Mouse (Mus musculus) MEL (cell line): Measurements from ENCODE around the gene Slc16a6. TPM values are rescaled to one million over a fixed set of nuclear protein-coding genes. Genes with fewer than 3 reads are reported as not detected.

Experiments used
- DNase-seq: peaks from one replicate; pipeline ENCODE4 v3.0.0; 2011; ENCODE audit warnings: low read depth, low spot score
- H3K27ac ChIP-seq: 2 replicates; pipeline ENCODE4 v1.5.1; 2012; ENCODE audit warnings: low read depth, mild to moderate bottlenecking, control low read depth, low read length, moderate library complexity; ENCODE audit not compliant: control insufficient read depth
- H3K27me3 ChIP-seq, 2 experiments: fragments of 150-350 bp in 1 of 2; sonication (generic) in 1 of 2; 2 replicates each; pipeline ENCODE4 v1.6.1; 2012; ENCODE audit warnings: low read length in 2 of 2, mild to moderate bottlenecking in 2 of 2, improper control_type of control experiment in 1 of 2, moderate library complexity in 1 of 2; ENCODE audit not compliant: insufficient read depth in 2 of 2, control insufficient read depth in 1 of 2
- H3K36me3 ChIP-seq, 2 experiments: 2 replicates each; pipeline ENCODE4 v1.6.1; 2012 to 2014; ENCODE audit warnings: low read length in 2 of 2, improper control_type of control experiment in 1 of 2, inconsistent platforms in 1 of 2, mild to moderate bottlenecking in 1 of 2; ENCODE audit not compliant: insufficient read depth in 2 of 2, control insufficient read depth in 1 of 2
- H3K4me1 ChIP-seq, 2 experiments: fragments of 150-350 bp in 1 of 2; sonication (generic) in 1 of 2; 2 replicates each; pipeline ENCODE4 v1.6.1; 2012; ENCODE audit warnings: low read length in 2 of 2, improper control_type of control experiment in 1 of 2, mild to moderate bottlenecking in 1 of 2; ENCODE audit not compliant: insufficient read depth in 2 of 2, control insufficient read depth in 1 of 2
- H3K4me3 ChIP-seq, 2 experiments: fragments of 150-350 bp in 1 of 2; sonication (generic) in 1 of 2; 2 replicates each; pipeline ENCODE4 v1.5.1; 2012; ENCODE audit warnings: low read depth in 2 of 2, low read length in 2 of 2, mild to moderate bottlenecking in 2 of 2, moderate library complexity in 2 of 2, control low read depth in 1 of 2, improper control_type of control experiment in 1 of 2; ENCODE audit not compliant: control insufficient read depth in 1 of 2, insufficient read depth in 1 of 2
- H3K79me2 ChIP-seq: 2 replicates; pipeline ENCODE4 v1.6.1; 2012; ENCODE audit warnings: mild to moderate bottlenecking, low read length, moderate library complexity; ENCODE audit not compliant: control insufficient read depth, poor library complexity, insufficient read depth
- H3K9ac ChIP-seq: 2 replicates; pipeline ENCODE4 v1.6.1; 2012; ENCODE audit warnings: low read depth, mild to moderate bottlenecking, control low read depth, low read length, moderate library complexity; ENCODE audit not compliant: control insufficient read depth, poor library complexity, severe bottlenecking
- H3K9me3 ChIP-seq: fragments of 150-350 bp; sonication (generic); replicated peaks from 2 replicates; pipeline ENCODE4 v1.6.1; 2012; ENCODE audit warnings: mild to moderate bottlenecking, low read length, improper control_type of control experiment, moderate library complexity; ENCODE audit not compliant: insufficient read depth
- BHLHE40 ChIP-seq: IDR thresholded peaks from 2 replicates; pipeline ENCODE4 v1.6.1; 2012; ENCODE audit warnings: low read depth, mild to moderate bottlenecking, inconsistent platforms, low read length, improper control_type of control experiment, borderline replicate concordance
- CHD1 ChIP-seq: IDR thresholded peaks from 2 replicates; pipeline ENCODE4 v1.6.1; 2012; ENCODE audit warnings: low read depth, mild to moderate bottlenecking, inconsistent platforms, low read length, improper control_type of control experiment
- CHD2 ChIP-seq: IDR thresholded peaks from 2 replicates; pipeline ENCODE4 v1.6.1; 2011; ENCODE audit warnings: low read length, improper control_type of control experiment
- CTCF ChIP-seq, 3 experiments: IDR thresholded peaks in 2 of 3; conservative IDR thresholded peaks in 1 of 3; 2 replicates each; pipeline ENCODE4 v1.5.1; 2011 to 2012; ENCODE audit warnings: low read length in 3 of 3, low read depth in 2 of 3, mild to moderate bottlenecking in 2 of 3, improper control_type of control experiment in 1 of 3, inconsistent platforms in 1 of 3, mixed read lengths in 1 of 3, moderate library complexity in 1 of 3; ENCODE audit not compliant: control insufficient read depth in 1 of 3, insufficient read depth in 1 of 3, poor library complexity in 1 of 3, severe bottlenecking in 1 of 3
- ELF1 ChIP-seq: IDR thresholded peaks from 2 replicates; pipeline ENCODE4 v1.6.1; 2014; ENCODE audit warnings: low read depth, mild to moderate bottlenecking, inconsistent platforms, low read length, improper control_type of control experiment, moderate library complexity
- ETS1 ChIP-seq: IDR thresholded peaks from 2 replicates; pipeline ENCODE4 v1.6.1; 2012; ENCODE audit warnings: low read depth, mild to moderate bottlenecking, inconsistent platforms, low read length, improper control_type of control experiment, moderate library complexity
- GABPA ChIP-seq: IDR thresholded peaks from 2 replicates; pipeline ENCODE4 v1.6.1; 2012; ENCODE audit warnings: low read depth, mild to moderate bottlenecking, inconsistent platforms, low read length, improper control_type of control experiment, moderate library complexity
- HCFC1 ChIP-seq: IDR thresholded peaks from 2 replicates; pipeline ENCODE4 v1.6.1; 2012; ENCODE audit warnings: low read depth, mild to moderate bottlenecking, inconsistent platforms, low read length, improper control_type of control experiment, moderate library complexity
- KAT2A ChIP-seq: conservative IDR thresholded peaks from 2 replicates; pipeline ENCODE4 v1.6.1; 2012; ENCODE audit warnings: low read depth, low read length, improper control_type of control experiment, inconsistent platforms
- MAFK ChIP-seq: IDR thresholded peaks from 2 replicates; pipeline ENCODE4 v1.6.1; 2011; ENCODE audit warnings: low read depth, mild to moderate bottlenecking, low read length, improper control_type of control experiment, borderline replicate concordance
- MAX ChIP-seq: IDR thresholded peaks from 2 replicates; pipeline ENCODE4 v1.6.1; 2011; ENCODE audit warnings: low read length, improper control_type of control experiment
- MXI1 ChIP-seq: IDR thresholded peaks from 2 replicates; pipeline ENCODE4 v1.6.1; 2011; ENCODE audit warnings: mild to moderate bottlenecking, low read depth, low read length, improper control_type of control experiment
- MYB ChIP-seq: IDR thresholded peaks from 2 replicates; pipeline ENCODE4 v1.6.1; 2011; ENCODE audit warnings: mild to moderate bottlenecking, low read depth, low read length, improper control_type of control experiment
- MYC ChIP-seq: IDR thresholded peaks from 2 replicates; pipeline ENCODE4 v1.6.1; 2011; ENCODE audit warnings: low read depth, mild to moderate bottlenecking, low read length, improper control_type of control experiment, moderate library complexity
- POLR2AphosphoS5 ChIP-seq: IDR thresholded peaks from 2 replicates; pipeline ENCODE4 v1.6.1; 2012; ENCODE audit warnings: low read depth, borderline replicate concordance, mild to moderate bottlenecking, inconsistent platforms, low read length, moderate library complexity, mixed read lengths
- SMC3 ChIP-seq: IDR thresholded peaks from 2 replicates; pipeline ENCODE4 v1.6.1; 2011; ENCODE audit warnings: low read depth, low read length, improper control_type of control experiment
- TBP ChIP-seq: IDR thresholded peaks from 2 replicates; pipeline ENCODE4 v1.8.0; 2011; ENCODE audit warnings: low read depth, low read length, improper control_type of control experiment
- TCF12 ChIP-seq: IDR thresholded peaks from 2 replicates; pipeline ENCODE4 v1.6.1; 2014; ENCODE audit warnings: low read depth, mild to moderate bottlenecking, inconsistent platforms, low read length, improper control_type of control experiment, moderate library complexity
- UBTF ChIP-seq: IDR thresholded peaks from 2 replicates; pipeline ENCODE4 v1.6.1; 2012; ENCODE audit warnings: low read depth, mild to moderate bottlenecking, inconsistent platforms, low read length, improper control_type of control experiment, moderate library complexity, borderline replicate concordance; ENCODE audit not compliant: insufficient read depth
- USF1 ChIP-seq: IDR thresholded peaks from 2 replicates; pipeline ENCODE4 v1.6.1; 2014; ENCODE audit warnings: low read depth, mild to moderate bottlenecking, inconsistent platforms, low read length, improper control_type of control experiment, moderate library complexity
- USF2 ChIP-seq, 2 experiments: IDR thresholded peaks; 2 replicates each; pipeline ENCODE4 v1.6.1; 2011 to 2012; ENCODE audit warnings: improper control_type of control experiment in 2 of 2, low read length in 2 of 2, borderline replicate concordance in 1 of 2, inconsistent platforms in 1 of 2, low read depth in 1 of 2, mild to moderate bottlenecking in 1 of 2; ENCODE audit not compliant: insufficient read depth in 1 of 2
- ZC3H11A ChIP-seq: IDR thresholded peaks from 2 replicates; pipeline ENCODE4 v1.6.1; 2012; ENCODE audit warnings: low read depth, mild to moderate bottlenecking, inconsistent platforms, low read length, improper control_type of control experiment
- ZMIZ1 ChIP-seq: IDR thresholded peaks from 2 replicates; pipeline ENCODE4 v1.6.1; 2012; ENCODE audit warnings: low read depth, mild to moderate bottlenecking, inconsistent platforms, low read length, improper control_type of control experiment, moderate library complexity
- polyA plus RNA-seq, 2 experiments: library from polyadenylated mRNA; stranded (reverse) in 1 of 2; unstranded in 1 of 2; fragments of >175 nt in 1 of 2; fragments of >200 nt in 1 of 2; gene quantifications; 2 replicates each; pipeline versions ENCODE4 v1.2.1 to v1.2.4; 2012; ENCODE audit warnings: low replicate concordance in 2 of 2, low read depth in 1 of 2; ENCODE audit not compliant: insufficient read length in 2 of 2, insufficient read depth in 1 of 2, missing spikeins in 1 of 2
- total RNA-seq: library from RNA; depleted of rRNA; stranded (reverse); fragments of 300-350 nt; gene quantifications from 2 replicates; pipeline ENCODE4 v1.2.3, GENCODE M21; 2012

Gene Slc16a6
- total and polyA plus RNA-seq, 3 experiments = 34.0 to 41.6 TPM; not detected in 1

DNA sequence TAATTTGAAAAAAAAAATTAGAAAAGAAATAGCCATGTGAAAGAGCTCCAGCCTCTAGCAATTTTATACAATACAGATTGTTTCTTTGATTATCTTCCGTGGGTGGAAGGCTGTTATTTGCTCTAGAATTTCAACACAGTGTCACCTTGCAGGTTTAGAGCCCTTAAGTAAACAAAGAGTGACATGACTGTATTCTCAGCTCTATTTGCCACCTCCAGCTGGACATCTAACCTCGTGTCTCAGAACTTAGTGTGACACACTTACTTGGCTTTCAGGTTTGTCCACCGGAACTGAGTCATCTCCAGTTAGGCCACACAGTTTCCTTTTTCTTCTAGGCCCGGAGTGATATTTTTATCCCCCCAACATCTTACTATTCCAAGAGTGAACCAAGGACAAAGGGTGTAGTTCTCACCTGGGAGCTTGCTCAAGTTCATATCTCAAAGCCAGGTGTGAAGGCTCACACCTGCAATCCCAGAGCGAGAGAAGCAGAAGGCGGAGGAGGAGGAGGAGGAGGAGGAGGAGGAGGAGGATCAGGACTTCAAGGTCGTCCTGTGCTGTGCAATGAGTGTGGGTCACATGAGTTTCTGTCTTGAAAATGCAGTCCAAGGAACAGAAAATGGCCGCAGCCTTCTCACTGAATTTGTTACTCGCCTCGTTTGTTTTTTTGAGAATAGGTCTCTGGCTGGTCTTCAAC lies 14.7 kb upstream of the Slc16a6 start:
- Histone ChIP-seq H3K79me2 (no peaks in the 10 kb centered on the region), H3K4me1 (peaks cover 6 to 16% of the 10 kb centered on the region in 2 experiments), H3K36me3 (peaks cover 0 to 6% of the 10 kb centered on the region in 2 experiments; a peak in 2 of 4 replicates), H3K9me3 (no peaks in the 10 kb centered on the region), H3K4me3 (no peak overlapping the region), H3K27me3 (no peaks in the 10 kb centered on the region), H3K27ac (no peak overlapping the region), H3K9ac (no peak overlapping the region)
- no peak for TF ChIP-seq USF2 (IDR thresholded peaks at IDR 0.05; ENCODE audit: borderline replicate concordance in 1 of 2, insufficient read depth in 1 of 2, low read depth in 1 of 2, low read length in 2 of 2)
- no peak for TF ChIP-seq MAX
- TF ChIP-seq MXI1 = no peak
- no peak for TF ChIP-seq BHLHE40
- no peak for TF ChIP-seq TBP
- TF ChIP-seq HCFC1 = no peak
- TF ChIP-seq TCF12 = no peak
- no peak for TF ChIP-seq ELF1
- no peak for TF ChIP-seq SMC3
- TF ChIP-seq POLR2AphosphoS5 = no peak
- no peak for TF ChIP-seq USF1
- TF ChIP-seq ZMIZ1 = no peak
- TF ChIP-seq MAFK = no peak
- TF ChIP-seq CHD2 = no peak
- TF ChIP-seq CHD1 = no peak
- no peak for TF ChIP-seq MYC
- DNase-seq = no peak

DNA sequence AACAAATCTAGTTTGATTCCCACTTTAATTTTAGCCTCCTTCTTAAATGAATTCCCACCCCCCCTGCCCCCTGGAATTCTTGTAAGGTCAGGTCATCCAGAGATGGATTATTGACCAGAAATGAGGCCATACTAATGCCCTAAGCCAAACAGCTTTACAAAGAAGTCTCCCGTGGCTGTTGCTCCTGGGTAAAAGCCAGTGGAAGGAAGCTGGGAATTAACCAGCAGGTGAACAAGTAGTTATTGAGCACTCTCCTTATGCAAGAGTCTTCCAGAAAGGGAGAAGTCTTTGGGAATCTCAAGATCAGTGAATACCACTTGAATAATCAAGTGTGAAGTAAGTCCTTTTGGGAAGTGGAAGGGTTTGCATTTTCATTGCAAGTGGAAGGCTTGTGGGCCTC lies 13.7 kb upstream of the Slc16a6 start:
- Histone ChIP-seq H3K27ac (no peak overlapping the region), H3K79me2 (no peaks in the 10 kb centered on the region), H3K9ac (no peak overlapping the region), H3K4me1 (peaks cover 0 to 7% of the 10 kb centered on the region in 2 experiments; a peak in 2 of 4 replicates), H3K27me3 (no peaks in the 10 kb centered on the region), H3K36me3 (no peaks in the 10 kb centered on the region), H3K4me3 (no peak overlapping the region)
- TF ChIP-seq KAT2A (no peak), UBTF (no peak), GABPA (no peak), ETS1 (no peak), ZMIZ1 (no peak), ZC3H11A (no peak), CTCF (IDR thresholded peaks at IDR 0.05 in 2 of 3, conservative IDR thresholded peaks at IDR 0.05 in 1 of 3; ENCODE audit: control insufficient read depth in 1 of 3, insufficient read depth in 1 of 3, low read depth in 2 of 3, low read length in 3 of 3, poor library complexity in 1 of 3, severe bottlenecking in 1 of 3) (no peak), USF1 (no peak), MYB (no peak)
- TF ChIP-seq, all 39 proteins: peak for 0
- H3K9me3 ChIP-seq = no peaks in the 10 kb centered on the region
- DNase-seq = no peak
